Mouse (Mus musculus): ENCODE results near the gene Olfr690. TPM values are rescaled to one million over a fixed set of nuclear protein-coding genes. Genes with fewer than 3 reads are reported as not detected.

Gene Olfr690
- polyA plus RNA-seq, 1 experiment from 2014 or later: not detected

Other genes with a start within 250 kb of the Olfr690 start
- gene Olfr680-ps1, start 241.3 kb downstream of the Olfr690 start, polyA plus RNA-seq (2014; fragmentation: Nextera tagmentation; extraction: Ambion mirVana): not detected in 2 replicates
- gene Olfr681, start 217.3 kb downstream of the Olfr690 start, polyA plus RNA-seq (2014; fragmentation: Nextera tagmentation; extraction: Ambion mirVana): not detected in 2 replicates
- not detected in 2 replicates for gene Olfr683, start 187.1 kb downstream of the Olfr690 start, polyA plus RNA-seq (2014; fragmentation: Nextera tagmentation; extraction: Ambion mirVana)
- 0.06 TPM in 1 of 2 replicates, not detected in the other for gene Olfr684, start 170.5 kb downstream of the Olfr690 start, polyA plus RNA-seq (2014; fragmentation: Nextera tagmentation; extraction: Ambion mirVana)
- not detected in 2 replicates for gene Olfr685, start 148.1 kb downstream of the Olfr690 start, polyA plus RNA-seq (2014; fragmentation: Nextera tagmentation; extraction: Ambion mirVana)
- gene Olfr686, start 126.6 kb downstream of the Olfr690 start, polyA plus RNA-seq (2014; fragmentation: Nextera tagmentation; extraction: Ambion mirVana): not detected in 2 replicates
- not detected in 2 replicates for gene Olfr688, start 46.0 kb downstream of the Olfr690 start, polyA plus RNA-seq (2014; fragmentation: Nextera tagmentation; extraction: Ambion mirVana)
- gene Olfr689, start 22.9 kb downstream of the Olfr690 start, polyA plus RNA-seq (2014; fragmentation: Nextera tagmentation; extraction: Ambion mirVana): not detected in 2 replicates
- gene Olfr691, start 8.2 kb upstream of the Olfr690 start, polyA plus RNA-seq (2014; fragmentation: Nextera tagmentation; extraction: Ambion mirVana): 0.39 TPM in 1 of 2 replicates, not detected in the other
- gene Olfr692, start 34.1 kb upstream of the Olfr690 start, polyA plus RNA-seq (2014; fragmentation: Nextera tagmentation; extraction: Ambion mirVana): not detected in 2 replicates
- not detected in 2 replicates for gene Gm5901, start 40.9 kb upstream of the Olfr690 start, polyA plus RNA-seq (2014; fragmentation: Nextera tagmentation; extraction: Ambion mirVana)
- gene Fam160a2, start 66.0 kb upstream of the Olfr690 start, polyA plus RNA-seq (2014; fragmentation: Nextera tagmentation; extraction: Ambion mirVana): 27.6 and 33.9 TPM in 2 replicates
- 0.15 TPM in 1 of 2 replicates, not detected in the other for gene Cnga4, start 70.5 kb upstream of the Olfr690 start, polyA plus RNA-seq (2014; fragmentation: Nextera tagmentation; extraction: Ambion mirVana)
- gene Cckbr, start 91.6 kb upstream of the Olfr690 start, polyA plus RNA-seq (2014; fragmentation: Nextera tagmentation; extraction: Ambion mirVana): 0.13 and 0.17 TPM in 2 replicates
- gene Cavin3, start 148.2 kb upstream of the Olfr690 start, polyA plus RNA-seq (2014; fragmentation: Nextera tagmentation; extraction: Ambion mirVana): 29.6 and 34.3 TPM in 2 replicates
- 51.2 and 52.5 TPM in 2 replicates for gene Smpd1, start 220.3 kb upstream of the Olfr690 start, polyA plus RNA-seq (2014; fragmentation: Nextera tagmentation; extraction: Ambion mirVana)
- 94.6 and 112 TPM in 2 replicates for gene Apbb1, start 247.5 kb upstream of the Olfr690 start, polyA plus RNA-seq (2014; fragmentation: Nextera tagmentation; extraction: Ambion mirVana)